Mouse (Mus musculus): ENCODE data around the gene Alpl. TPM values are rescaled to one million over a fixed set of nuclear protein-coding genes. Genes with fewer than 3 reads are reported as not detected.

Gene Alpl
- polyA plus RNA-seq, 1 experiment from 2014 or later = 2.9 TPM

GRCm38 (mm10) chr4:137728399-137729154, 67.6 kb downstream of the Alpl start:
- H3K27me3 ChIP-seq (ENCODE audit: control insufficient read depth, insufficient read depth, low read length) = peaks cover 23% of the 10 kb centered on the region
- peak; percentile 38 for DNase-seq (ENCODE audit: low spot score)
- H3K4me3 ChIP-seq (ENCODE audit: low read depth, low read length) = no peak overlapping the region
- H3K4me1 ChIP-seq (ENCODE audit: control insufficient read depth, insufficient read depth, low read length) = peaks cover 23% of the 10 kb centered on the region
- peak overlapping the region; percentile 15 for H3K4me2 ChIP-seq (ENCODE audit: low read depth, severe bottlenecking)
- ATAC-seq (ENCODE audit: insufficient number of reproducible peaks, low FRiP score, low TSS enrichment, low read depth) = no peak
- no peak overlapping the region for H3K27ac ChIP-seq (replicated peaks; ENCODE audit: low read depth, low read length)
- H3K9ac ChIP-seq (ENCODE audit: low read length) = 0 out of 2 replicates have a peak overlapping the region, but pooled peaks have one; percentile 4
- no peaks in the 10 kb centered on the region for H3K36me3 ChIP-seq (ENCODE audit: control insufficient read depth, insufficient read depth, low read length)
- H3K9me3 ChIP-seq (ENCODE audit: control insufficient read depth, low read length) = no peaks in the 10 kb centered on the region
- 6% methylated on average over 17 of the region's 17 CpGs for WGBS

DNA sequence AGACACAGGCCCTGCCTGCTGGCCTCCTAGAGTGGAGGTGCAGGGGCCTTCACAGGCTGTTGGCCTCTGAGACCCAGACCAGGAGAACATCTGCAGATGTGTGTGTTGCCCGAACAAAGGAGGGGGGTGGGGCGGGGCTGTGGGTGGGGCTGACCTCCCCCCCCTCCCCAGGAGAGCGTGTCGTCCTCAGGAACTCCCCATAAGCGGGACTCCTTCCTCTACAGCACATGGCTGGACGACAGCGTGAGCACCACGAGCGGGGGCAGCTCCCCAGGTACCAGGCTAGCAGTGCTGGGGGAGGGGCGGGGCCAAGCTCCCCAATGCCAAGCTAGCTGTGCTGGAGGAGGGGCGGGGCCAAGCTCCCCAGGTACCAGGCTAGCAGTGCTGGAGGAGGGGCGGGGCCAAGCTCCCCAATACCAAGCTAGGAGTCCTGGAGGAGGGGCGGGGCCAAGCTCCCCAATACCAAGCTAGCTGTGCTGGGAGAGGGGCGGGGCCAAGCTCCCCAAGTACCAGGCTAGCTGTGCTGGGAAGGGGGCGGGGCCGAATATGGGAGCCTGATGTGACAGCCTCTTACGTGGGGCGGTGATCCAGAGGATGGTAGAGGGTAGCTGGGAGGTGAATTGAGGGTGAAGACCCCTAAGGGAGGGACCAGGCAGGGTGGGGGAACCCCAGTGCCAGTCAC, 68.5 kb downstream of the Alpl start:
- WGBS = 0% methylated on average over 16 of the region's 18 CpGs
- DNase-seq (ENCODE audit: low spot score) (peak; percentile 80), ATAC-seq (ENCODE audit: insufficient number of reproducible peaks, low FRiP score, low TSS enrichment, low read depth) (peak; percentile 53; the same call in 1 of the 2 replicates)
- Histone ChIP-seq H3K36me3 (ENCODE audit: control insufficient read depth, insufficient read depth, low read length) (no peaks in the 10 kb centered on the region), H3K4me2 (ENCODE audit: low read depth, severe bottlenecking) (peak overlapping the region; percentile 32), H3K9ac (ENCODE audit: low read length) (no peak overlapping the region), H3K27me3 (ENCODE audit: control insufficient read depth, insufficient read depth, low read length) (peaks cover 27% of the 10 kb centered on the region), H3K4me3 (ENCODE audit: low read depth, low read length) (no peak overlapping the region), H3K4me1 (ENCODE audit: control insufficient read depth, insufficient read depth, low read length) (peaks cover 23% of the 10 kb centered on the region), H3K27ac (replicated peaks; ENCODE audit: low read depth, low read length) (no peak overlapping the region; the same call in 1 of the 2 replicates), H3K9me3 (ENCODE audit: control insufficient read depth, low read length) (no peaks in the 10 kb centered on the region)

GRCm38 (mm10) chr4:137726739-137727505, 69.3 kb downstream of the Alpl start:
- H3K4me3 ChIP-seq (ENCODE audit: low read depth, low read length) = no peak overlapping the region
- no peak overlapping the region for H3K9ac ChIP-seq (ENCODE audit: low read length)
- no peak for DNase-seq (ENCODE audit: low spot score)
- ATAC-seq (ENCODE audit: insufficient number of reproducible peaks, low FRiP score, low TSS enrichment, low read depth) = no peak
- H3K27me3 ChIP-seq (ENCODE audit: control insufficient read depth, insufficient read depth, low read length) = peaks cover 27% of the 10 kb centered on the region
- peak overlapping the region; percentile 32 for H3K4me2 ChIP-seq (ENCODE audit: low read depth, severe bottlenecking)
- H3K9me3 ChIP-seq (ENCODE audit: control insufficient read depth, low read length) = no peaks in the 10 kb centered on the region
- no peaks in the 10 kb centered on the region for H3K36me3 ChIP-seq (ENCODE audit: control insufficient read depth, insufficient read depth, low read length)
- no peak overlapping the region; the same call in 1 of the 2 replicates for H3K27ac ChIP-seq (replicated peaks; ENCODE audit: low read depth, low read length)
- 87% methylated on average over 18 of the region's 18 CpGs for WGBS
- H3K4me1 ChIP-seq (ENCODE audit: control insufficient read depth, insufficient read depth, low read length) = peaks cover 23% of the 10 kb centered on the region

GRCm38 (mm10) chr4:137725541-137726145, 70.5 kb downstream of the Alpl start:
- H3K9ac ChIP-seq (ENCODE audit: low read length) = no peak overlapping the region
- H3K4me2 ChIP-seq (ENCODE audit: low read depth, severe bottlenecking) = no peak overlapping the region
- no peak for DNase-seq (ENCODE audit: low spot score)
- 79% methylated on average over 13 of the region's 13 CpGs for WGBS
- H3K36me3 ChIP-seq (ENCODE audit: control insufficient read depth, insufficient read depth, low read length) = no peaks in the 10 kb centered on the region
- H3K27me3 ChIP-seq (ENCODE audit: control insufficient read depth, insufficient read depth, low read length) = peaks cover 31% of the 10 kb centered on the region
- H3K27ac ChIP-seq (replicated peaks; ENCODE audit: low read depth, low read length) = no peak overlapping the region
- peaks cover 23% of the 10 kb centered on the region for H3K4me1 ChIP-seq (ENCODE audit: control insufficient read depth, insufficient read depth, low read length)
- ATAC-seq (ENCODE audit: insufficient number of reproducible peaks, low FRiP score, low TSS enrichment, low read depth) = no peak
- no peak overlapping the region for H3K4me3 ChIP-seq (ENCODE audit: low read depth, low read length)
- H3K9me3 ChIP-seq (ENCODE audit: control insufficient read depth, low read length) = no peaks in the 10 kb centered on the region

DNA sequence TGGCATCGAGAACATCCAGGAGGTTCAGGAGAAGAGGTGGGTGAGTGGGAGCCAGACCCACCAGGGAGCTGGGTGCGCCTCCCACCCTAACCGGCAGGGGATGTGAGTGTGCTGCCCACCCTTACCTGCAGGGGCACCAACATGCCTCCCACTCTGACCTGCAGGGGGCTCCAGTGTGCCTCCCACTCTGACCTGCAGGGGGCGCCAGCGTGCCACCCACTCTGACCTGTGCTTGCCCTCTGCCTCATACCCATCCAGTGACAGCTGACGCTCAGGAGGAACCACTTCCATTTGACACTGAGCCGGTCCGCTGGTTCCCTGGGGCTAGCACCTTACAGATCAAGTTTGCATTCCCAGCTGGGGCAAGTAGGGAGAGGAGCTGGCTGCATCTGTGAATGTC, 71.4 kb downstream of the Alpl start:
- H3K4me3 ChIP-seq (ENCODE audit: low read depth, low read length) = no peak overlapping the region
- WGBS = 54% methylated on average over 8 of the region's 8 CpGs
- H3K36me3 ChIP-seq (ENCODE audit: control insufficient read depth, insufficient read depth, low read length) = no peaks in the 10 kb centered on the region
- no peaks in the 10 kb centered on the region for H3K9me3 ChIP-seq (ENCODE audit: control insufficient read depth, low read length)
- DNase-seq (ENCODE audit: low spot score) (peak; percentile 75), ATAC-seq (ENCODE audit: insufficient number of reproducible peaks, low FRiP score, low TSS enrichment, low read depth) (no peak)
- no peak overlapping the region for H3K27ac ChIP-seq (replicated peaks; ENCODE audit: low read depth, low read length)
- peaks cover 23% of the 10 kb centered on the region for H3K4me1 ChIP-seq (ENCODE audit: control insufficient read depth, insufficient read depth, low read length)
- no peak overlapping the region for H3K9ac ChIP-seq (ENCODE audit: low read length)
- H3K4me2 ChIP-seq (ENCODE audit: low read depth, severe bottlenecking) = peak overlapping the region; percentile 4; the same call in 1 of the 2 replicates
- peaks cover 26% of the 10 kb centered on the region for H3K27me3 ChIP-seq (ENCODE audit: control insufficient read depth, insufficient read depth, low read length)

DNA sequence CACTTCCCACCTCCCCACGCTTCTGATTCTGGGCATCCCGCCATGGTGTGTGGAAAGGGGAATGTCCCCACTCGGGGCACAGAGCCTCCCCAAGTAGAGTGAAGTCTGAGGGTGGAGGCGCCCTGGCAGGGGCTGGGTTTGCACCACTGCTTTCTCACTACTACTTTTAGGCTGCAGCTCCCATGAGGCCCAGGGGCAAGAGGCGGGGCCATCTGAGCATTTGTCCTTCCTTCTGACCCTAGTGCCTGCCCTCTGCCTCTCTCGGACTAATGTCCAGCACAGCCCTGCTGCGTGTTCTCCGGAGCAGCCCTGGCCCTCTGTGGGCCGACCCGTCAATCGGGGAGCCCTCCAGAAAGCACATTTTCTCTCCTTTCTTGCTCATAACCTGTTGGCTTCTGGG, 72.0 kb downstream of the Alpl start:
- H3K27me3 ChIP-seq (ENCODE audit: control insufficient read depth, insufficient read depth, low read length) = peaks cover 20% of the 10 kb centered on the region

GRCm38 (mm10) chr4:137723527-137723926, 72.7 kb downstream of the Alpl start:
- peaks cover 13% of the 10 kb centered on the region for H3K27me3 ChIP-seq (ENCODE audit: control insufficient read depth, insufficient read depth, low read length)

More for the DNA sequence above, 72.0 kb downstream of the Alpl start:
- Histone ChIP-seq H3K4me2 (ENCODE audit: low read depth, severe bottlenecking) (peak overlapping the region; percentile 32), H3K36me3 (ENCODE audit: control insufficient read depth, insufficient read depth, low read length) (no peaks in the 10 kb centered on the region), H3K9ac (ENCODE audit: low read length) (no peak overlapping the region), H3K27ac (replicated peaks; ENCODE audit: low read depth, low read length) (no peak overlapping the region), H3K9me3 (ENCODE audit: control insufficient read depth, low read length) (no peaks in the 10 kb centered on the region), H3K4me3 (ENCODE audit: low read depth, low read length) (no peak overlapping the region), H3K4me1 (ENCODE audit: control insufficient read depth, insufficient read depth, low read length) (peaks cover 28% of the 10 kb centered on the region)
- DNase-seq (ENCODE audit: low spot score) = no peak
- no peak for ATAC-seq (ENCODE audit: insufficient number of reproducible peaks, low FRiP score, low TSS enrichment, low read depth)
- 40% methylated on average over 11 of the region's 11 CpGs for WGBS

More at GRCm38 (mm10) chr4:137723527-137723926, 72.7 kb downstream of the Alpl start:
- ATAC-seq (ENCODE audit: insufficient number of reproducible peaks, low FRiP score, low TSS enrichment, low read depth) = no peak
- no peak overlapping the region for H3K9ac ChIP-seq (ENCODE audit: low read length)
- H3K4me3 ChIP-seq (ENCODE audit: low read depth, low read length) = no peak overlapping the region
- H3K9me3 ChIP-seq (ENCODE audit: control insufficient read depth, low read length) = no peaks in the 10 kb centered on the region
- no peak for DNase-seq (ENCODE audit: low spot score)
- 34% methylated on average over 25 of the region's 25 CpGs for WGBS
- H3K27ac ChIP-seq (replicated peaks; ENCODE audit: low read depth, low read length) = no peak overlapping the region
- peaks cover 27% of the 10 kb centered on the region for H3K4me1 ChIP-seq (ENCODE audit: control insufficient read depth, insufficient read depth, low read length)
- H3K4me2 ChIP-seq (ENCODE audit: low read depth, severe bottlenecking) = peak overlapping the region; percentile 32
- no peaks in the 10 kb centered on the region for H3K36me3 ChIP-seq (ENCODE audit: control insufficient read depth, insufficient read depth, low read length)
